Mouse (Mus musculus): ENCODE data around the gene 1700056E22Rik.
A peak's percentile ranks its signal among the peaks of the same experiment; 100 is the strongest.

Gene 1700056E22Rik

DNA sequence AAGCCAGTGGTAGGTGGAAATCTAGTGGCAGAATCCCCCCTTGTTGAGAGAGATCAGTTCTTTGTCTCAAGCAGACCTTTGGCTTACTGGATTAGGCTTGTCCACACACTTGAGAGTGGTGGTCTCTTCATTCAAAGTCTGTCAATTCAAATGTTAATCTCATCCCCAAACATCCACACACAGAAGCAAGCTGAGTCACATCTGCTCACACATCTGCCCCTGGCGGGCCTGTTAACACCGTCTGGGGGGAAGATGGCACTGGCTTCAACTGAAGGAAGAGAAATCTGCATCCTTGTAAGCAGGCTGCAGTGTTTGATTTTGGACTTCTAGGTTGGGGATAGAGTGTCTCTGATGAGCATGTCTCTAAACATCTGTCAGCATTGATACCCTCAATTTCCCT is 10.1 kb downstream of the 1700056E22Rik start:
- no peak for DNase-seq (ENCODE audit: extremely low spot score, low read depth, low spot score)

DNA sequence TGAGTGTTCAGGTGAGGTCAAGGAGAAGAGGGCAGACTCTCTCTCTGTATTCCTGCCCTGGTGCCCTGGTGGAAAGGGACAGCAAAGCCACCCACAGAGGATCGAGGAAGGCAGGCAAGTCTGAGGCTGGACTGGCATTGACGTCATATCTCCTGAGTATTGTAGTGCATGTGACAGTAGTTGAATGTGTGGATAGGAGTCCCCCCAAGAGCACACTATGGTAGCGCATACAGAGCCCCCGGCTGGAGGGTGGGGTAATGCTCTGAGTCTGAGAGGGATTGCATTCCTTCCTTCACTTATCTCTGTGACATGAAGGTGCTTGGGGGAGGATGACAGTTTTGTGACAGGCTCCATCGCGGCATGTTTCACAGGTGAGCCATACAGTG is 14.4 kb downstream of the 1700056E22Rik start:
- DNase-seq (ENCODE audit: extremely low spot score, low read depth, low spot score), result no peak

DNA sequence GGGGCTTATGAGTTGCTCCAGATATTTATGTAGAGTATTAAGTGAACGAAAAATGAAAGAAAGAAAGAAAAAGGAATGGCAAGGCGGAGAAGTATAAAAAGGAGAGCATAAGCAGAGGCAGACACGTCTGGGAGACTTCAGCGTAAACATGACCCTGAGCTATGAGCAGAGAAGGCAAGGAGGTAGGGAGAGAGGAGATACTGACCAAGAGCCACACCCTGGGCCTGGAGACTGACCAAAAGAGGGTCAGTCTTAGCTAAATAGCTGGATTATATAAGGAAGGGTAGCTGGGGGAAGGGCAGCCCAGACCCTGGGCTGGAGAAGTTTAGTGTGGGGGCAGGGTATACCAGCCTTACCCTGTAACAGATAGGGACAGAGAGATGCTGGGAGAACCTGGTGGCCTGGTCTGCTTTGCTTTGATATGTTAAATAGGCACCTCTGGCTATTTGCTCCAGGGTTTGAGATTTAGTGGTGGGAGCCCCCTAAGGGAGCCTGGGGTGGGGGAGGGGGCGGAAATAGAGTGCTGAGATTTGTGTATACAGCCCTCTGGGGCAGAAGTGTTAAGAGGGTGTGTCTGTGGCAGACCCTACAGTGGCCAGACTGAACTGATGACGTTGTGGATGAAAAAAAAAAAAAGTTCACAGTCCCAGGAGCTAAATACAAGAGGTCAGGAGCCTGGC is 14.9 kb downstream of the 1700056E22Rik start:
- no peak for DNase-seq (ENCODE audit: extremely low spot score, low read depth, low spot score)

DNA sequence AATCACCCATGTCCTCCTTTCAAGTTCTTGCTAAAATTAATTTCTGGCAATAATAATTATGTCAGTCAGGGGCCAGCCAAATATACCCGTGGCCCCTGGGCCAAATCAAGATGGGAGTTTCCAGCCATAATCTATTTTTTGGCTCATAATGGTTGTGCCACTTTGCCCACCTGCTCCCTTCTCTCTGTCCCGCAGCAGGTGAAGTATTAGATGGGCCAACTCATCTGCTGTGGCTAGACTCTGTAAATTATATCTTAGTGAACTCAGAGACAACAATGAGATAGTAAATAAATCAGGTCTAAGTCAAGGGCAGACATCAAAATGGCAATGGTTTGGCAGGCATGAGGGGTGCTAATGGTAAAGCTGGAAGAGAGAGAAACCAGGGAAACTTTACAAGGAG is 16.5 kb downstream of the 1700056E22Rik start:
- DNase-seq (ENCODE audit: extremely low spot score, low read depth, low spot score), result no peak

DNA sequence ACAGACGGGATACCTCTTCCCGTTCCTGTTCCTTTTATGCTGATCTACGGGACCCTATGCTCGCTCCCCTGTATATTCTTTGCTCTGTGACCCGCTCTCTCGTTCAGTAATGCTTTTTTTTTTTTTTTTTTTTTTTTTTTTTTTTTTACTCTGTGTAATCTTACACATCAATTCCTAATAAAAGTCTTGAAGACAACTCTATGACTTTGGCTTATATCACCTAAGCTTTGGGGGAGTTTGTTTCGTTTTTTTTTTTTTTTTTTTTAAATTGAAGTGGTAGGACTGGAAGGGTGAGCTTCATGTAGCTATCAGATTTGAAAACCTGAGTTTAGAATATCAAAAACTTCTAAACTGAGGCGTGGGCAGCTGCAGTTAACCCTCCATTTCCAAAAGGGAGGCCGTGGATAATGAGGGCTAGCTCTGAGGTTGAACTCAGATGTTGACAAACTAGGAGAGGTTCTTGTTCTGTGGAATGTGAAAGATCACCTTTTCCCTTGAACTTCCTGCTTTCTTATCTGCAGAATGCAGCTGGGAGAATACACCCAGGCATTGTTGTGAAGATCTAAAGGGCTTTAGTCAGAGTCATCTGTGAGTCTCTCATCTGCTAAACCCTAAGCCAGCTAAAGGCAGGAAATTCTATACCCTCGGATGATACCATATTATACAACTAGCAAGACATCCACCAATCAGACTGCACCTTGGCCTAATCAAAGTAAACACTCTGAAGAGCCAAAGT is 17.9 kb downstream of the 1700056E22Rik start:
- DNase-seq (ENCODE audit: extremely low spot score, low read depth, low spot score), result no peak

DNA sequence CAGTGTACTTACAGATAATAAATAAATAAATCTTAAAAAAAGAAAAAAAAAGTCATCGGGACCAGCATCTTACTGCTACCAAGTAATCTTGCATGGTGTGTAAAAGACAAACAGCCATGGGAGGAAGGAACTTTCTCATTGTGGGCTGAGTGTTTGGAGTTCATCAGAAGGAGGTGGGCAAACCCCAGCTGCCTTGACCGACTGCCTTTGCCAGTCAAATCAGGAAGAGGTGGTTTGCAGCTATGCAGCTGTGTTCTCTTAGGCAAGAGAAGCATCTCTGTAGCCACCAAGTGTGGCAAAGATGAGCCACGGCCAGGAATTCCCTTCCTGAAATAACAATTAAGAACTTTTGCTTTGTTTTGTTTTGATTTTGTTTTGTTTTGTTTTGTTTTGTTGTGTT is 20.0 kb downstream of the 1700056E22Rik start:
- no peak for DNase-seq (ENCODE audit: extremely low spot score, low read depth, low spot score)

DNA sequence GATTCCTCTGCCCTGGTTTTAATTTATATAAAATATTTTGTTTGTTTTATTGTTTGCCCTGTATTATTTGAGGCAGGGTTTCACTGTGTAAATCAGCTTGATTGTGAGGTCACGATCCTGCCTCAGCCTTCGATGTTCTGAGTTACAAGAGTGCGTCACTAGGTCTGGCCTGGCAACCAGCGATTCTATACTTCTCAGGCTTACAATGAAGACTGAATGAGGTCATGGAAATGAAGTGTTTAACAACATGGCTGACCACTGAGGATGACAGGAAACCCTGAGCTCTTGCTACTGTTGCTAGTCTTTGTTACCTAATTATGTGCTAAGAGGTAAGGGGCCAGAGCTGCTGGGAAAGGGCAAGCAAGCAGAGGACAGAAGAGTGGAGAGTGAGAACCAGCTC is 21.0 kb downstream of the 1700056E22Rik start, which contains the start of gene Dusp10:
Gene Dusp10, plus strand, starts transcription at position 197 of the 400 bp plus-strand sequence.
- no peak for DNase-seq (ENCODE audit: extremely low spot score, low read depth, low spot score)

DNA sequence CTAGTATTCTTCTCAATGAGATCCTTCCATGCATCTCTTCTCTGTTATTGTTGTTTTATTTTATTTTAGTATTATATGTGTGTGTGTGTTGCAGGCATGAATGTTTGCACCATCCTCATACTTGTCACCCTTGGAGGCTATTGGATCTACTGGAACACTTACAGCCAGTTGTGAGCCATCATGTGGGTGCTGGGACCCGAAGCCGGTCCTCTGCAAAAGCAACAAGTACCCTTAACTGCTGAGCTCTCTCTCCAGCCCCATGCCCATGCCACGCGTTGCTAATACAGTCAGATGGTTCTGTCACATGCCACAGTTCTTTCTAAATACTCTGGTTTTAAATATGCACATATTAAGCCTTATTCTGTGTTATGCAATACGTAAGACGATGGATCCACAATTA is 22.8 kb downstream of the 1700056E22Rik start:
- DNase-seq (ENCODE audit: extremely low spot score, low read depth, low spot score), result no peak

DNA sequence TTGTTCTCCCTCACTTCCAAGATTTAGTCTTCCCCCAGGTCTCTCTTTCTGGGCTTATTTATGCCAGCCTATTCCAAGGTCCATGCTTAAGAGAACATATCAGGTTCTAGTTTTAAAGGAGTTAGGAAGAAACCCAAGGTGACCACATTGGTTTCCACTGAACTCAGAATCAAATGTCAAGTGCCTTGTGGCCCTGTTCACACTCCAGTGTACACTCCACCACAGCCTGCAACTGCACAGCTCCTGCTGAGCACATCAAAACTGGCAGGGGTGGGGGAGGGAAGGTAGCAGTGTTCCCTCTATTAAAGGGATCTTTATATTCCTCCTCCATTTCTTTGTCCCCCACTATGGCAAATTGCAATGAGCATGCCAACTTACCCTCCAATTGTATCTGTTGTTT is 28.0 kb downstream of the 1700056E22Rik start:
- DNase-seq (ENCODE audit: extremely low spot score, low read depth, low spot score), result no peak

DNA sequence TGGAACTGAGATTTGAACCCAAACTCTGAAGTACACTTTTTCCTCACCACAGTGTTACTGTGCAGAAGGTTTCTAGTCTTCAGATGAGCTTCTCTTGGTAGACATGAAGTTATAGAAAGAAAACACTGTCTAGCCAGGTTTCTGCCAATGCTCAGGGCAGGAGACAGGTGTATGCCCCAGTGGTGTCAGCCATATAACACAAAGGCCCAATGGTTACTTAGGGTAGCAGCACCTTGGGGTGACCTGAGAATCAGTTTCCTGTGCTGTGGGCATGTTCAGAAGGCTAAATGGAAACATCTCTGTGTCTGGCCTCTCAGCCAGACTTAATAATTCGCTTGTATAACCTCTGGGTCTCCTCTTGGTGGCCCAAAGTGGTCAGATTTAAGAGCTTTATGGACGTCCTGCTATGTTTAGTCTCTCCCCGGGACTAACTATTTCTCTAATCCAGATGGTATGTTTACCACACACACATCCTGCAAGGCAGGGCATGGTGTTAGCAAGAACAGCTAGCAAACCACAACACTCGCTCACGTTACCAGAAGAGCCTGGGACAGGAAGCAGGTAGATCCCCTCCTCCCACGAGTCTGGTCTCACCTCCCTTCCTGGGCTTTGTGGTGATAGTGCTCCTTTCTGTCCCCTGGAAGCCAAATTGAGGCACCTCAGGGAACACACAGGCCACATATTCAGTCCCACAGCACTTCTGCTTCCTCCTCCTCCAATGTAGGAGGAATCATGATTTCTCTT is 28.6 kb downstream of the 1700056E22Rik start:
- DNase-seq (ENCODE audit: extremely low spot score, low read depth, low spot score), result no peak

DNA sequence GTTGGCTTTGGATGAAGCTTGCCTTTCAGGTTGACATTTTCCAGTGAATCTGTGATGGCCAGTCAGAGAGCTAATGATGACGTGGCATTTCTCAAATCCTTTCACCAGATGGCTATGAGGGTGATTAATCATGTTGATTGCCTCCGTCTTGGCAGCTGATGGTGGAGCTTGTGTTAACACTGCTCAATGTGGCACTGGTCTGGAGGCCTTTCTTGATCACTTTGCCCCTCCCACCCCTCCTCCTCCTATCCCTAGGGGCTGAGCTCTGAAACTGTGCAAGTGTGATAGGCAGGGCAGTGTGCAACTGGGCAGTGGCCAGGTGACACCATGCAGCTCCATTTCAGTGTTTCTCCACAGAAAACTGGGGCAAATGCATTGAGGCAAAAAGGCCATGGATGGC is 29.8 kb downstream of the 1700056E22Rik start:
- peak; percentile 20 for DNase-seq (ENCODE audit: extremely low spot score, low read depth, low spot score)

DNA sequence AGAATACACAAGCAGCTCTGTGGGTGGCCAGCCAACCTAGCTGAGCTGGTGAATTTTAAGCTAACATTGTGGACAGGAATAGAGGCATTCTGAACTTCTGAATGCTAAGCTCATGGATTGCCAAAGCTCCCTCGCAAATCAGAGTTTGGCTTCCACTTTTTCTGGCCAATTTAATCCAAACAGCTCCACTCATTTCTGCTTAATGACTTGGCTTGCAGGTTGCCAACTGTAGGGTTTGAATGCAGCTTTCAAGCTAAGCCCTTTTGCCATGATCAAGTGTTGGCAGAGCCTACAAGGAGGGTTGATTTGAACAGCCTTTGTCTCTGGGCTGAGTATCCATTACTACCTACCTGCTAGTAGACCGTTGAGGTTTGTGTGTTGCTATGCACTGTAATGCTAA is 31.6 kb downstream of the 1700056E22Rik start:
- no peak for DNase-seq (ENCODE audit: extremely low spot score, low read depth, low spot score)

DNA sequence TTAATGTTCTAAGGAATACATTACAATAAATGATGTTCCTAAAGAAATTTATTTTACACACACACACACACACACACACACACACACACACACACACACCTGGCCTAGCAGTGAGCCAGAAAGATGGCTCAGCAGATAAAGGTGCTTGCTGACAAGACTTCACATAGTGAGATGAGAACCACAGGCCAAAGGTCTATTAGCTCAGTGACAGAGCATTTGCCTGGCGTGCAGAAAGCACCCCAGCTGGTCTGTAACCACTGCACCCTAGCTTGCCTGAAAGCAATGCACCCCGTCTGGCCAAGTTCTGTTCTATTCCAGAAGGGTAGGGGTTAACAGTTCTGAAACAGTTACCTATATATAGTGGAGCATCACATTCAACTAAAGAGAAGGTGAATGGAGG is 36.9 kb downstream of the 1700056E22Rik start:
- no peak for DNase-seq (ENCODE audit: extremely low spot score, low read depth, low spot score)

DNA sequence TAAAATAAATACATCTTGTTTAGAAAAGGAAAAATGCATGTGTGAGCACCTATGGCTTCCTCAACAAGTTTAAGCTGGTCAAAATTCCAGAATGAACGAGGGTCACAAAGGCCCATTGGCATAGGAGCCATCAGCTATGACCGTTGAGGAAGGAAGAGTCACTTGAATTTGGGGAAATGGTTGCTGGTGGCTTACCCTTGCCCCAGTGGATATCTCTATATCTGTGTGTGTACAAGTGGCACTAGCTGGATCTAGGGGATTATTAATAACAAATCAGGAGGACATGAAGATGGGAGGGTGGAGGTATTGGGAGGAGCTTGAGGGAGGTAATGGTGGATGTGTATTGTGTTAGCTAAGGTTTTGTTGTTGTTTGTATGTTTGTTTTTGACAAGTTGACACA is 42.2 kb downstream of the 1700056E22Rik start:
- no peak for DNase-seq (ENCODE audit: extremely low spot score, low read depth, low spot score)

DNA sequence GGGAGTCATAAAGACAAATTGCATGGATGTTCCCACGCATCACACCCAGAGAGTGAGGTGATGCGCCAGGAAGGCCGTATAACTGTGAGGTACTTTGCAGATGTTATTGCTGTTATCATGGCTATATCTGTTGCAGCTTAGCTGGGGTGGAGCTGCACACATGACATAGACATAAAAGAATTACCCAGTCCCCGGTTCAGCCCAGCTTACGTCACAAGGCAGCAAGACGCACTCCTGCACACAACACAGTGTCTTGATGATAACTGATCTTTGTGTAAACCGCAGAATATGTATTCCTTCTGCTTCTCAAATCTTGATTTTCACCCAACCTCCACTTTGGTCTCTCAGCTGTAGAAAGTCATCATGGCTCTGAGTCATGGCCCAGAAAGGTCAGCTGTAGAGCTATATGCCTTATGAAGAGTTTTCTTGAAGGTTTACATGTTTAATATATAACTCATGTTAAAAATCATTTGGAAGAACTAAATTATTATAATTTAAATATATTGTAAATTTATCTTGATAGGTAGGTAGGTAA is 46.3 kb downstream of the 1700056E22Rik start:
- no peak for DNase-seq (ENCODE audit: extremely low spot score, low read depth, low spot score)

Measured in hindlimb bud, embryonic 11.5 days (tissue).